Mouse (Mus musculus) E14TG2a.4 (cell line): ENCODE measurements around the gene Gstt1.

Experiments used
- CTCF ChIP-seq: conservative IDR thresholded peaks from 2 replicates; pipeline ENCODE4 v1.5.1; 2014; ENCODE audit warnings: low read length
- NANOG ChIP-seq: IDR thresholded peaks from 2 replicates; pipeline ENCODE4 v1.6.1; 2014; ENCODE audit warnings: borderline replicate concordance, low read length, mixed read lengths

- TF ChIP-seq CTCF (no peak), NANOG (no peak)
These were observed 9.2 kb downstream of the Gstt1 start for GRCm38 (mm10) chr10:75789081-75789735.
